Mouse (Mus musculus): ENCODE measurements at regions not wholly inside any gene's neighbourhood (a gene's known extent, or its start where the extent isn't known, plus 50 kb on each side); places are given as distances from the start of the nearest gene placed in this dataset.
A peak's percentile ranks its signal among the peaks of the same experiment; 100 is the strongest.

- TF ChIP-seq CTCF (IDR thresholded peaks at IDR 0.05; ENCODE audit: low read depth) (peak; percentile 61), EP300 (IDR thresholded peaks at IDR 0.05; ENCODE audit: low read depth) (no peak)
Observed at GRCm38 (mm10) chr6:16978206-16978505, 79.9 kb upstream of the Tfec start.

All from liver, embryonic 14.5 days (tissue).